Mouse (Mus musculus) mesoderm, embryonic 11.5 days (tissue): ENCODE data around the gene Olfr66.

Experiments
- DNase-seq: peaks from one replicate; pipeline ENCODE4 v3.0.0-alpha.2; 2012; ENCODE audit warnings: low read depth, low spot score

The Olfr66 gene

GRCm38 (mm10) chr7:103886152-103886551 is at the start of gene Olfr66:
Gene Olfr66, minus strand, starts transcription at chr7:103886252.
- no peak for DNase-seq

GRCm38 (mm10) chr7:103934264-103934663 is 48.2 kb upstream of the Olfr66 start, which contains the start of gene Olfr632:
Gene Olfr632, plus strand, starts transcription at chr7:103934347.
- no peak for DNase-seq

GRCm38 (mm10) chr7:103928525-103928924 is 42.5 kb upstream of the Olfr66 start, which contains the start of gene Olfr631:
Gene Olfr631, plus strand, starts transcription at chr7:103928825.
- no peak for DNase-seq

- DNase-seq = no peak
These were observed 29.3 kb upstream of the Olfr66 start for GRCm38 (mm10) chr7:103915338-103915737.

- peak; percentile 27 for DNase-seq
These were observed 27.0 kb upstream of the Olfr66 start for GRCm38 (mm10) chr7:103912969-103913511.

- DNase-seq = peak; percentile 15
These were observed 24.0 kb upstream of the Olfr66 start for GRCm38 (mm10) chr7:103910047-103910446.

- no peak for DNase-seq
These were observed 17.1 kb upstream of the Olfr66 start, which contains the start of gene Olfr65 for GRCm38 (mm10) chr7:103903187-103903586. Gene Olfr65, plus strand, starts transcription at chr7:103903487.

GRCm38 (mm10) chr7:103894385-103894784 is 8.3 kb upstream of the Olfr66 start, which contains the start of gene Olfr64:
Gene Olfr64, minus strand, starts transcription at chr7:103894485.
- DNase-seq = no peak

- DNase-seq = no peak
These were observed 9.0 kb downstream of the Olfr66 start for GRCm38 (mm10) chr7:103877093-103877492.

GRCm38 (mm10) chr7:103874451-103874850 is 11.6 kb downstream of the Olfr66 start:
- DNase-seq = no peak

- DNase-seq = no peak
These were observed 13.0 kb downstream of the Olfr66 start for GRCm38 (mm10) chr7:103873064-103873463.

GRCm38 (mm10) chr7:103870667-103871066 is 15.4 kb downstream of the Olfr66 start:
- no peak for DNase-seq

- no peak for DNase-seq
These were observed 20.3 kb downstream of the Olfr66 start for GRCm38 (mm10) chr7:103865716-103866115.

GRCm38 (mm10) chr7:103861531-103861930 is 24.5 kb downstream of the Olfr66 start:
- DNase-seq = no peak

- DNase-seq = peak; percentile 49
These were observed 25.2 kb downstream of the Olfr66 start for GRCm38 (mm10) chr7:103860855-103861254.

- no peak for DNase-seq
These were observed 27.0 kb downstream of the Olfr66 start for GRCm38 (mm10) chr7:103859076-103859475.

GRCm38 (mm10) chr7:103854669-103855068 is 31.4 kb downstream of the Olfr66 start:
- no peak for DNase-seq

GRCm38 (mm10) chr7:103853090-103853489 is 33.0 kb downstream of the Olfr66 start, which contains the start of gene Hbb-y:
Gene Hbb-y, minus strand, starts transcription at chr7:103853216.
- DNase-seq = no peak

- no peak for DNase-seq
These were observed 41.3 kb downstream of the Olfr66 start for GRCm38 (mm10) chr7:103844525-103845325.

GRCm38 (mm10) chr7:103843034-103843433 is 43.0 kb downstream of the Olfr66 start, which contains the start of gene Hbb-bh1:
Gene Hbb-bh1, minus strand, starts transcription at chr7:103843164.
- DNase-seq = no peak

- DNase-seq = no peak
These were observed 45.8 kb downstream of the Olfr66 start, which contains the start of gene Hbb-bh2 for GRCm38 (mm10) chr7:103840268-103840667. Gene Hbb-bh2, minus strand, starts transcription at chr7:103840520.
